Mouse (Mus musculus) hindbrain, embryonic 10.5 days (tissue): ENCODE data around the gene Ddhd1. TPM values are rescaled to one million over a fixed set of nuclear protein-coding genes. Genes with fewer than 3 reads are reported as not detected.

ENCODE experiments used
- DNase-seq: peaks from one replicate; pipeline ENCODE4 v3.0.0-alpha.2; 2017; ENCODE audit warnings: low spot score
- H3K27ac ChIP-seq: fragments of 300-500 bp; sonication (generic); 2 replicates; pipeline ENCODE4 v1.5.1; 2016; ENCODE audit warnings: mild to moderate bottlenecking, moderate library complexity
- H3K27me3 ChIP-seq: fragments of 300-500 bp; sonication (generic); 2 replicates; pipeline ENCODE4 v1.6.1; 2016; ENCODE audit warnings: mild to moderate bottlenecking; ENCODE audit not compliant: poor library complexity, insufficient read depth, severe bottlenecking
- H3K36me3 ChIP-seq: fragments of 300-500 bp; sonication (generic); 2 replicates; pipeline ENCODE4 v1.6.1; 2016; ENCODE audit warnings: mild to moderate bottlenecking, moderate library complexity
- H3K4me1 ChIP-seq: fragments of 300-500 bp; sonication (generic); replicated peaks from 2 replicates; pipeline ENCODE4 v1.6.1; 2016; ENCODE audit warnings: mild to moderate bottlenecking
- H3K4me3 ChIP-seq: fragments of 300-500 bp; sonication (generic); 2 replicates; pipeline ENCODE4 v1.5.1; 2016; ENCODE audit warnings: mild to moderate bottlenecking, moderate library complexity
- H3K9me3 ChIP-seq: fragments of 300-500 bp; sonication (generic); 2 replicates; pipeline ENCODE4 v1.6.1; 2016; ENCODE audit warnings: mild to moderate bottlenecking, moderate library complexity
- WGBS: fragments of 180-500 bp; shearing (Covaris S2); methylation state at CpG from one replicate; pipeline ENCODE4 v1.1.7; 2016; 5-methylcytosine and 5-hydroxymethylcytosine counted together
- polyA plus RNA-seq: library from polyadenylated mRNA; unstranded; fragments of >200 nt; fragmentation: Nextera tagmentation; extraction: Ambion mirVana; gene quantifications from 2 replicates; pipeline ENCODE4 v1.2.1, GENCODE M21; 2016

Ddhd1 gene
- polyA plus RNA-seq, 1 experiment from 2014 or later: 8.5 TPM

- DNase-seq: no peak
- WGBS: 97% methylated on average over 1 of the region's 1 CpGs
- peaks cover 27% of the 10 kb centered on the region for H3K4me1 ChIP-seq
- no peaks in the 10 kb centered on the region for H3K27me3 ChIP-seq
- H3K27ac ChIP-seq: no peak overlapping the region
- no peak overlapping the region for H3K4me3 ChIP-seq
- H3K9me3 ChIP-seq: no peaks in the 10 kb centered on the region
- H3K36me3 ChIP-seq: no peaks in the 10 kb centered on the region
These were observed 2.4 kb upstream of the Ddhd1 start for GRCm38 (mm10) chr14:45660315-45660714.

- DNase-seq: peak; percentile 77
- peaks cover 37% of the 10 kb centered on the region for H3K4me1 ChIP-seq
- under 1% methylated on average over 69 of the region's 69 CpGs for WGBS
- H3K9me3 ChIP-seq: no peaks in the 10 kb centered on the region
- H3K27ac ChIP-seq: peak overlapping the region; percentile 94
- no peaks in the 10 kb centered on the region for H3K36me3 ChIP-seq
- peak overlapping the region; percentile 88 for H3K4me3 ChIP-seq
- H3K27me3 ChIP-seq: no peaks in the 10 kb centered on the region
These were observed 907 bp downstream of the Ddhd1 start for GRCm38 (mm10) chr14:45656831-45657640.

- 86% methylated on average over 13 of the region's 13 CpGs for WGBS
These were observed 3.0 kb downstream of the Ddhd1 start for GRCm38 (mm10) chr14:45654876-45655416.

GRCm38 (mm10) chr14:45653756-45654155 is 4.2 kb downstream of the Ddhd1 start:
- H3K27me3 ChIP-seq: no peaks in the 10 kb centered on the region
- WGBS: 90% methylated on average over 2 of the region's 2 CpGs
- H3K4me3 ChIP-seq: no peak overlapping the region
- H3K27ac ChIP-seq: no peak overlapping the region
- H3K36me3 ChIP-seq: no peaks in the 10 kb centered on the region
- DNase-seq: no peak
- H3K9me3 ChIP-seq: no peaks in the 10 kb centered on the region
- H3K4me1 ChIP-seq: peaks cover 41% of the 10 kb centered on the region

More at GRCm38 (mm10) chr14:45654876-45655416, 3.0 kb downstream of the Ddhd1 start:
- DNase-seq: no peak
- no peaks in the 10 kb centered on the region for H3K27me3 ChIP-seq
- no peak overlapping the region for H3K27ac ChIP-seq
- H3K36me3 ChIP-seq: no peaks in the 10 kb centered on the region
- H3K9me3 ChIP-seq: no peaks in the 10 kb centered on the region
- H3K4me1 ChIP-seq: peaks cover 37% of the 10 kb centered on the region
- H3K4me3 ChIP-seq: no peak overlapping the region; the same call in 1 of the 2 replicates

- 0 out of 2 replicates have a peak overlapping the region, but pooled peaks have one; percentile 30 for H3K27ac ChIP-seq
- WGBS: 50% methylated on average over 11 of the region's 11 CpGs
These were observed 8.7 kb downstream of the Ddhd1 start for GRCm38 (mm10) chr14:45648999-45649818.

GRCm38 (mm10) chr14:45648144-45648543 is 9.8 kb downstream of the Ddhd1 start:
- Histone ChIP-seq H3K27me3 (no peaks in the 10 kb centered on the region), H3K4me1 (peaks cover 33% of the 10 kb centered on the region), H3K4me3 (no peak overlapping the region), H3K9me3 (no peaks in the 10 kb centered on the region), H3K36me3 (no peaks in the 10 kb centered on the region), H3K27ac (no peak overlapping the region)
- WGBS: 83% methylated on average over 3 of the region's 3 CpGs
- DNase-seq: no peak

More at GRCm38 (mm10) chr14:45648999-45649818, 8.7 kb downstream of the Ddhd1 start:
- Histone ChIP-seq H3K36me3 (no peaks in the 10 kb centered on the region), H3K9me3 (no peaks in the 10 kb centered on the region), H3K4me1 (peaks cover 26% of the 10 kb centered on the region), H3K27me3 (no peaks in the 10 kb centered on the region), H3K4me3 (no peak overlapping the region)
- no peak for DNase-seq

GRCm38 (mm10) chr14:45647632-45648031 is 10.3 kb downstream of the Ddhd1 start:
- 93% methylated on average over 11 of the region's 11 CpGs for WGBS

GRCm38 (mm10) chr14:45647175-45647574 is 10.8 kb downstream of the Ddhd1 start:
- peaks cover 36% of the 10 kb centered on the region for H3K4me1 ChIP-seq

More at GRCm38 (mm10) chr14:45647632-45648031, 10.3 kb downstream of the Ddhd1 start:
- no peak for DNase-seq
- Histone ChIP-seq H3K4me1 (peaks cover 34% of the 10 kb centered on the region), H3K27ac (no peak overlapping the region), H3K36me3 (no peaks in the 10 kb centered on the region), H3K27me3 (no peaks in the 10 kb centered on the region), H3K4me3 (no peak overlapping the region), H3K9me3 (no peaks in the 10 kb centered on the region)

GRCm38 (mm10) chr14:45644786-45645185 is 13.2 kb downstream of the Ddhd1 start:
- H3K4me3 ChIP-seq: no peak overlapping the region
- DNase-seq: no peak
- no peaks in the 10 kb centered on the region for H3K36me3 ChIP-seq
- 58% methylated on average over 1 of the region's 1 CpGs for WGBS
- no peaks in the 10 kb centered on the region for H3K9me3 ChIP-seq
- no peaks in the 10 kb centered on the region for H3K27me3 ChIP-seq
- H3K27ac ChIP-seq: 0 out of 2 replicates have a peak overlapping the region, but pooled peaks have one; percentile 5
- peaks cover 48% of the 10 kb centered on the region for H3K4me1 ChIP-seq

More at GRCm38 (mm10) chr14:45647175-45647574, 10.8 kb downstream of the Ddhd1 start:
- no peaks in the 10 kb centered on the region for H3K9me3 ChIP-seq
- H3K36me3 ChIP-seq: no peaks in the 10 kb centered on the region
- no peak overlapping the region for H3K4me3 ChIP-seq
- DNase-seq: no peak
- H3K27ac ChIP-seq: no peak overlapping the region
- no peaks in the 10 kb centered on the region for H3K27me3 ChIP-seq
- WGBS: 89% methylated on average over 7 of the region's 7 CpGs

- WGBS: 52% methylated on average over 7 of the region's 7 CpGs
- no peak for DNase-seq
These were observed 13.7 kb downstream of the Ddhd1 start for GRCm38 (mm10) chr14:45644202-45644601.

GRCm38 (mm10) chr14:45643461-45643860 is 14.5 kb downstream of the Ddhd1 start:
- Histone ChIP-seq H3K9me3 (no peaks in the 10 kb centered on the region), H3K4me3 (no peak overlapping the region), H3K27ac (no peak overlapping the region), H3K27me3 (no peaks in the 10 kb centered on the region), H3K36me3 (no peaks in the 10 kb centered on the region), H3K4me1 (peaks cover 39% of the 10 kb centered on the region)
- DNase-seq: no peak
- 42% methylated on average over 3 of the region's 3 CpGs for WGBS

More at GRCm38 (mm10) chr14:45644202-45644601, 13.7 kb downstream of the Ddhd1 start:
- H3K9me3 ChIP-seq: no peaks in the 10 kb centered on the region
- H3K27ac ChIP-seq: 0 out of 2 replicates have a peak overlapping the region, but pooled peaks have one; percentile 5
- peaks cover 45% of the 10 kb centered on the region for H3K4me1 ChIP-seq
- H3K27me3 ChIP-seq: no peaks in the 10 kb centered on the region
- no peaks in the 10 kb centered on the region for H3K36me3 ChIP-seq
- no peak overlapping the region for H3K4me3 ChIP-seq

- no peak for DNase-seq
- no peak overlapping the region for H3K27ac ChIP-seq
- H3K4me3 ChIP-seq: no peak overlapping the region
- no peaks in the 10 kb centered on the region for H3K9me3 ChIP-seq
- H3K36me3 ChIP-seq: no peaks in the 10 kb centered on the region
- no peaks in the 10 kb centered on the region for H3K27me3 ChIP-seq
- 85% methylated on average over 5 of the region's 5 CpGs for WGBS
- H3K4me1 ChIP-seq: peaks cover 39% of the 10 kb centered on the region
These were observed 15.1 kb downstream of the Ddhd1 start for GRCm38 (mm10) chr14:45642795-45643194.
